Mouse (Mus musculus) liver, embryonic 15.5 days (tissue): ENCODE data around the gene Heatr1. TPM values are rescaled to one million over a fixed set of nuclear protein-coding genes. Genes with fewer than 3 reads are reported as not detected.
"Not testable (repeated sequence)": the region's sequence is repeated elsewhere in the genome, so short reads cannot be mapped to it uniquely, and the experiment has no call there.

Source experiments
- ATAC-seq: fragments of 200-750 bp; cut with Nextera tagmentation; 2 replicates; pipeline ENCODE4 v1.8.0; 2017; ENCODE audit warnings: moderate number of reproducible peaks, mild to moderate bottlenecking, moderate library complexity; ENCODE audit not compliant: insufficient read depth
- H3K27ac ChIP-seq: fragments of 300-500 bp; sonication (generic); replicated peaks from 2 replicates; pipeline ENCODE4 v1.5.1; 2015; ENCODE audit warnings: mild to moderate bottlenecking, inconsistent platforms
- H3K27me3 ChIP-seq: fragments of 300-500 bp; sonication (generic); 2 replicates; pipeline ENCODE4 v1.6.1; 2015; ENCODE audit warnings: mild to moderate bottlenecking, inconsistent platforms
- H3K36me3 ChIP-seq: fragments of 300-500 bp; sonication (generic); replicated peaks from 2 replicates; pipeline ENCODE4 v1.6.1; 2015; ENCODE audit warnings: moderate library complexity, mild to moderate bottlenecking, inconsistent platforms
- H3K4me1 ChIP-seq: fragments of 300-500 bp; sonication (generic); replicated peaks from 2 replicates; pipeline ENCODE4 v1.6.1; 2015; ENCODE audit warnings: inconsistent platforms
- H3K4me2 ChIP-seq: fragments of 300-500 bp; sonication (generic); 2 replicates; pipeline ENCODE4 v1.6.1; 2015; ENCODE audit warnings: moderate library complexity, mild to moderate bottlenecking, inconsistent platforms
- H3K4me3 ChIP-seq: fragments of 300-500 bp; sonication (generic); replicated peaks from 2 replicates; pipeline ENCODE4 v1.5.1; 2015; ENCODE audit warnings: mild to moderate bottlenecking, inconsistent platforms
- H3K9ac ChIP-seq: fragments of 300-500 bp; sonication (generic); 2 replicates; pipeline ENCODE4 v1.6.1; 2015; ENCODE audit warnings: moderate library complexity, mild to moderate bottlenecking, inconsistent platforms
- H3K9me3 ChIP-seq: fragments of 300-500 bp; sonication (generic); replicated peaks from 2 replicates; pipeline ENCODE4 v1.6.1; 2016; ENCODE audit warnings: inconsistent platforms
- WGBS: fragments of 180-500 bp; shearing (Covaris S2); methylation state at CpG from one replicate; pipeline ENCODE4 v1.1.7; 2015; ENCODE audit warnings: mixed read lengths; ENCODE audit not compliant: insufficient replicate concordance; 5-methylcytosine and 5-hydroxymethylcytosine counted together
- polyA plus RNA-seq: library from polyadenylated mRNA; unstranded; fragments of >200 nt; fragmentation: Nextera tagmentation; extraction: Ambion mirVana; gene quantifications from 2 replicates; pipeline ENCODE4 v1.2.1, GENCODE M21; 2015

Heatr1 gene
- polyA plus RNA-seq, 1 experiment from 2014 or later = 9.8 TPM

DNA sequence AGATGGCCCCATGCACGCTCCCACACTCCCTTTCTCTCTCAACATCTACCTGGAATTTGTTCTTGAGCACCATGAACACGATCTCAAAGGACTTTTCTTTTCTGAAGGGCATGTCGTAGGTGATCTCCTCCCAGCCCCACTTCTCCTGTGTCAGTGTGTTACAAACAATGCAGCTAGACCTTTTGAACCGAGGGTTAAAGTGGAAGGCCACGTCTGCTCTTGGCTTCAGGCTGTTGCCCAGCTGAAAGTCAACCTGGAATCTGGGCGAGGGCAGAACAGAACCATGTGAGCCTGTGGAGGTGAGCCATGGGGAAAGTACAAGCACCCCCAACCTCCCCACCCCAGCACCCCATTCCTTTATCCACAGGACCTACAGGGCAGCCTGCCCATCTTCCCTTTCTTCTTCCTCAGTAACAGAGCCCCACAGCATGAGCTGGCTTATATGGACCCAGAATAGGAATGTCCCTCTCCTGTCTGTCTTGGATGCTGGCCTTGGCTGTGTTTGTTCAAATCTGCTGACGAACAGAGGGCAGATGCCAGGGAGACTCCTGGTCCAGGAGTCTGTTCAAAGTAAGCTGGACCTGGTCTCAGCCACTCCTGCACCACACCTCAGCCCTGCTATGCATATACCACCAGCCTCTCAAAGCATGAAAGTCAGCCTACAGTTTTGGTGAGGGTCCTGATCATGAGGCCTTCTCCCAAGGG lies 60.0 kb downstream of the Heatr1 start:
- no peak overlapping the region for H3K9ac ChIP-seq
- H3K4me3 ChIP-seq = no peak overlapping the region
- no peak for ATAC-seq
- no peak overlapping the region for H3K27ac ChIP-seq
- H3K9me3 ChIP-seq = no peaks in the 10 kb centered on the region
- peaks cover 68% of the 10 kb centered on the region for H3K36me3 ChIP-seq
- H3K4me1 ChIP-seq = peaks cover 17% of the 10 kb centered on the region
- no peaks in the 10 kb centered on the region for H3K27me3 ChIP-seq
- 73% methylated on average over 7 of the region's 7 CpGs for WGBS
- H3K4me2 ChIP-seq = no peak overlapping the region

DNA sequence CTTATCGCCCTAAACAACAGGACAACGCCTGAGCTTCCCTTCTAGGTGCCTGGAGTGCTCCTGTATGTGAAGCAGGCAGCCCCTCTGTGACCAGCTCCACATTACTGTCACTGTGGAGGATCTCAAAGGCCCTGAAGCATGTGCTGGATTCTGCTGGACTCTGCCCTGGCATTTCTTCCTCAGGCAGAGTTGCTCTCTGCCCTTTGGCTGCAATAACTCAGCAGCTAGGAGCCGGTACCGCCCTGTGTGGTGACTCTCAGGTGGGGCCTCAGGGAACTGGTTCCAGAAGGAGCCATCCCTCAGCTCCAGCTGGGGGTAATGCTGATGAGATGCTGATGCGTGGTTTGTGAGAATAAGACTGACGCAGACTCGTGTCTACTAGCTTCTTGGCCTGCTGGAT lies 61.9 kb downstream of the Heatr1 start:
- 76% methylated on average over 7 of the region's 7 CpGs for WGBS
- H3K4me2 ChIP-seq = no peak overlapping the region
- H3K36me3 ChIP-seq = peaks cover 57% of the 10 kb centered on the region
- H3K27ac ChIP-seq = no peak overlapping the region
- no peaks in the 10 kb centered on the region for H3K9me3 ChIP-seq
- no peaks in the 10 kb centered on the region for H3K27me3 ChIP-seq
- peaks cover 30% of the 10 kb centered on the region for H3K4me1 ChIP-seq
- no peak overlapping the region for H3K4me3 ChIP-seq
- ATAC-seq = no peak
- no peak overlapping the region for H3K9ac ChIP-seq

DNA sequence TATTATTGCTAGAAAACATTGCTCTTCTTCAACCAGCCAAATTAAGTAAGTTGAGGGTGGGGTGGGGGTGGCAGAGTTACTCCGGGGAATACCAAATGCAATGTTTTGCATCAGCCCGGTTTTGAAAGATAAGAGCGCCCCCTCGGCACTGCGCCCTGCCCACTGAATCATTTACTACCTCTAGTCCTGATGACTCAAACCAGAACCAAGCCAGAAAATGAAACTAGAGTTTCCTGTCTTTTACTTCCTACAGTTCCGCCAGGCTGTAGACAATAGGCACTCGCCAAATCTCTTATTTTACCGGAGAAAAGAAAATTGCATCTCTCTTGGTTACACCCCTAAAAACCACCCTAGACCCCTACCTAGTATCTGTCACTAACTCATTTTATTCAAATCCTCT lies 65.6 kb downstream of the Heatr1 start:
- H3K4me3 ChIP-seq = peak overlapping the region; percentile 88
- ATAC-seq = 0 out of 2 replicates have a peak, but pooled peaks have one; percentile 13
- peak overlapping the region; percentile 83 for H3K27ac ChIP-seq
- H3K9me3 ChIP-seq = no peaks in the 10 kb centered on the region
- H3K36me3 ChIP-seq = peaks cover 24% of the 10 kb centered on the region; the same call in 1 of the 2 replicates
- H3K27me3 ChIP-seq = no peaks in the 10 kb centered on the region
- H3K4me1 ChIP-seq = peaks cover 31% of the 10 kb centered on the region
- 1% methylated on average over 8 of the region's 8 CpGs for WGBS
- H3K9ac ChIP-seq = peak overlapping the region; percentile 86
- H3K4me2 ChIP-seq = peak overlapping the region; percentile 87

DNA sequence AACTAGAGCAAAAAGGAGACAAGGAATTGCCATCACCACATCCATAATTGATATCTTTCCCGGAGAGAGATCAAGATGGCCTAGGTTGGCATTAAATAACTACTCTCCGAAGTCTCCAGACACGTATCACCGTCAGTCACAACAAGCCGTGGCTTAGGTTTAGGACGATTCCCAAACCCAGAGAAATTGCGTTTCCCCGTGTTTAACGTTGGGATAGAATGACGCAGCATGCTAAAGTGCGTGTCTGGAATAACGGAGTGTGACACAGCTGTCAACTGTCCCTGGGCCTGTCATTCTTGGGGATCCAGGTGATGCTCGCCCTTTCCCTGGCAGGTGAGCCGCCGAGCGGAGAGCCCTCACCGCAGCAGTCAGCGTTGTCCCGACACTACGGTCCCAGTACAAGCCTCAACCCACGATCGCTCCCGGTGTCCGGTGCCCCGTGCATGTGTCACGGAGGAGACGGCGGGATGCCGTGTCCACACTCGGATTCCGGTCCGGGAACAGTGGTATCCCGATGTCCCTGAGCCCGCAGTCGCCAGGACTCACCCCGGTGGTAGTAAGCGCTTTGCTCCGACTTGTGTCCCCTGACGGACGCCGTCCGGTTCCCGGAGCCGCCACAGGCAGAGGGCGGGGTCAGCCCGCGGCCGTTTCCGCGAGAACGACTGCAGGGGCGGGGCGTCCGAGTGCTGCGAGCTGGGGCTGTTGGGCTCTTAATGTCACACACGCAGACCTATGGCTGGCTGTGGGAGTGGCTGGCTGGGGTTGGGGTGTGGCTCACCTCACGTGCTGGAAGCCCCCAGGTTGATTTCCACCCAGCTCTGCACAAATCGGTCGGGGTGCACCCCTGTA lies 66.3 kb downstream of the Heatr1 start:
- WGBS = under 1% methylated on average over 59 of the region's 59 CpGs
- H3K4me3 ChIP-seq = peak overlapping the region; percentile 88
- peak; percentile 92 for ATAC-seq

DNA sequence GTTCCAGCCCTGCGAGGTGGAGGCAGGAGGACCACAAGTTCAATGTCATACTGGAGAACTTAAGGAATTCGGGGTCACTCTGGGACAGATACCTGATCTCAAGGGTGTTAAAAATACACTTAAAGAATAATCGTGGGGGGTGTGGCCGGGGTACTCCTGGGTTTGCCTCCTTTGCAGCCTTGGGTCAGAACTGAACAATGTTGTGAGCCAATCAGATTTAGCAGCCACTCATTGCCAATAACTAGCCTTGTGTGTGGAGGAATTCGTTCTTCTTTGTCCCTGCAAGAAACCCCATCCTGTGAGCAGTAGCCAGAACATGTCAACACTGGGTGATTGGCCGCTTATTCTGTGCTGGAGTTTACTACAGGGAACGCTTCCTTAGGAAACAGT lies 66.9 kb downstream of the Heatr1 start:
- peak overlapping the region; percentile 86 for H3K9ac ChIP-seq
- H3K4me2 ChIP-seq = peak overlapping the region; percentile 87
- H3K27me3 ChIP-seq = no peaks in the 10 kb centered on the region
- H3K9me3 ChIP-seq = no peaks in the 10 kb centered on the region
- 0 out of 2 replicates have a peak, but pooled peaks have one; percentile 0 for ATAC-seq
- H3K27ac ChIP-seq = peak overlapping the region; percentile 83; the same call in 1 of the 2 replicates
- H3K4me3 ChIP-seq = peak overlapping the region; percentile 88
- peaks cover 27% of the 10 kb centered on the region for H3K4me1 ChIP-seq
- WGBS = 6% methylated on average over 7 of the region's 7 CpGs
- H3K36me3 ChIP-seq = 0 out of 2 replicates have a peak, but pooled peaks cover 12% of the 10 kb centered on the region

More for the DNA sequence above, 66.3 kb downstream of the Heatr1 start:
- peak overlapping the region; percentile 87 for H3K4me2 ChIP-seq
- H3K36me3 ChIP-seq = 0 out of 2 replicates have a peak, but pooled peaks cover 17% of the 10 kb centered on the region
- peak overlapping the region; percentile 83 for H3K27ac ChIP-seq
- no peaks in the 10 kb centered on the region for H3K9me3 ChIP-seq
- H3K9ac ChIP-seq = peak overlapping the region; percentile 86
- peaks cover 31% of the 10 kb centered on the region for H3K4me1 ChIP-seq
- no peaks in the 10 kb centered on the region for H3K27me3 ChIP-seq

DNA sequence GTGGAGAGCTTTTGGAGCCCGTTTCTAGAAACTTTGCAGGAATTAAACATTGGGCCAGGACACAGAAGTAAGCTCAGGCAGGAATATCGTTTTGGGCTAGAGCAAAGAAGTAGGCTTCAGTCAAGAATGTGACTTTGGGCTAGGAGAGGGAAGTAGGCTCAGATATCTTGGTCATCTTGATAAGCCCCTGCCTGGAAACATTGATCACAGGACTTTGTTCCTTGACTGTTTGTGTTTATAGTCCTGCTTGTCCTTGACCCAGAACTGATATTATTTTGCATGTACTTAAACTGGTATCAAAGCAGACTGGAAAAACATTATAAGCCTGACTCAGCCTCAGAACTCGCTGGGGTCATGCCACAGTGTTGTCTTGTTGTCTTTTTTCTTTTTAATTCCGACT lies 67.8 kb downstream of the Heatr1 start:
- WGBS = 52% methylated on average over 4 of the region's 4 CpGs

DNA sequence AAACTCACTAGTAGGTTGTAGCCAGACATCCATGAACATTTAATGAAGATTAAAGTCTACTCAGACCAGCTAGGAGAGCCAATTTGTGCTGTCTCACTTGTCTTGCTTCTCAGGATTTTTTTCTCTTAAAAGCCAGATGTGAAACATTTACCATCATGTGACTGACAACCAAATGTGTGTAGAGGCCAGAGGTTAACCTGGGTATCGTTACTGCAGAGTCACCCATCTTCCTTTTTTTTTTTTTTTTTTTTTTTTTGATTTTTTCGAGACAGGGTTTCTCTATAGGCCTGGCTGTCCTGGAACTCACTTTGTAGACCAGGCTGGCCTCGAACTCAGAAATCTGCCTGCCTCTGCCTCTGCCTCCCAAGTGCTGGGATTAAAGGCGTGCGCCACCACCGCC lies 69.3 kb downstream of the Heatr1 start:
- H3K27ac ChIP-seq = not testable (repeated sequence)

More for the DNA sequence above, 67.8 kb downstream of the Heatr1 start:
- H3K4me3 ChIP-seq = no peak overlapping the region
- no peak overlapping the region for H3K9ac ChIP-seq
- no peaks in the 10 kb centered on the region for H3K9me3 ChIP-seq
- 0 out of 2 replicates have a peak, but pooled peaks cover 8% of the 10 kb centered on the region for H3K36me3 ChIP-seq
- ATAC-seq = no peak
- H3K4me1 ChIP-seq = peaks cover 24% of the 10 kb centered on the region
- H3K4me2 ChIP-seq = 0 out of 2 replicates have a peak overlapping the region, but pooled peaks have one; percentile 0
- no peak overlapping the region; the same call in 1 of the 2 replicates for H3K27ac ChIP-seq
- no peaks in the 10 kb centered on the region for H3K27me3 ChIP-seq

DNA sequence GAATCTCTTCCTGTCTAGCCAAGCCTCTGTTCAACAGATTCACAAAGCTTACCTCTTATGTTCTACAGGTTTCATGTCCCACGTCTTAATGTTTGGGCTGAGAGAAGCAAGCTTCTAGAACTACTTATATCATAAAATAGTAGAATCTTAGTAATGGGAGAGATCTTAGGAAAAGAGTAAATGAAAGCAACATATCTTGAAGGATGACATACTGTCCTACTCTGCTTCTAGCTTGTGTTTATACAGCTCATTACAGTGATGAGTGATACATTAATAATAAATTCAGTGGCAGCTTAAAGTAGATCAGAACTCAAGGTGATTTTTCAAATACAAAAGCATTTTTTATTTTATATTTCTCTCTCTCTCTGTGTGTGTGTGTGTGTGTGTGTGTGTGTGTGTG lies 70.0 kb downstream of the Heatr1 start, which contains the start of gene Lgals8:
TSS of gene Lgals8 (minus strand) at position 101 of the 400 bp plus-strand sequence.
- WGBS = 77% methylated on average over 1 of the region's 1 CpGs
- no peaks in the 10 kb centered on the region for H3K36me3 ChIP-seq
- H3K27me3 ChIP-seq = no peaks in the 10 kb centered on the region
- H3K27ac ChIP-seq = 0 out of 2 replicates have a peak within 1 kb of the TSS, but pooled peaks have one; percentile 14
- peaks cover 26% of the 10 kb centered on the region for H3K4me1 ChIP-seq
- no peaks in the 10 kb centered on the region for H3K9me3 ChIP-seq
- H3K9ac ChIP-seq = no peak within 1 kb of the TSS
- no peak within 1 kb of the TSS for H3K4me3 ChIP-seq
- ATAC-seq = no peak
- no peak within 1 kb of the TSS for H3K4me2 ChIP-seq

More for the DNA sequence above, 69.3 kb downstream of the Heatr1 start:
- H3K36me3 ChIP-seq, H3K4me3 ChIP-seq, H3K9me3 ChIP-seq, H3K9ac ChIP-seq, H3K4me2 ChIP-seq, ATAC-seq, H3K27me3 ChIP-seq: not testable (repeated sequence)
- H3K4me1 ChIP-seq = peaks cover 24% of the 10 kb centered on the region
- 69% methylated on average over 6 of the region's 6 CpGs for WGBS

DNA sequence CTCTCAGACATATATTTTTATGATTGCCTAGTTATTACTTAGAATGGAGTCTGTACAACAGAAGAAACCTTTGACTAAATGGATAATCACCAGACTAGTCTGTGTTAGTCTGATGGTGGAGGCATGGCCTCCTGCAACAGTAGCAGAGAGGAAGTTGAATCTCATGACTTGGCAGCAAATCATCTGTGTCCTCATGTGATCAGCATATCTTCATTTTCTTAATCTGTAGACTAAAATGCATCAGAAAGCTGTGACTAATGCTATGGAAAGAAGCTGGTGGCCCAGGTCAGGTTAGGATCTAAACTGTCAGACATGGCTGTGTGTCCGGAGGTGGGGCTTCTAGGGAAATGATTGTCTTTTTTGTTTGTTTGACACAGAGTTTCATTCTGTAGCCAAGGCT lies 73.7 kb downstream of the Heatr1 start:
- no peak overlapping the region for H3K27ac ChIP-seq
- no peaks in the 10 kb centered on the region for H3K36me3 ChIP-seq
- H3K9ac ChIP-seq = no peak overlapping the region
- H3K27me3 ChIP-seq = no peaks in the 10 kb centered on the region
- no peak for ATAC-seq
- H3K4me2 ChIP-seq = no peak overlapping the region
- no peak overlapping the region for H3K4me3 ChIP-seq
- no peaks in the 10 kb centered on the region for H3K9me3 ChIP-seq
- H3K4me1 ChIP-seq = peaks cover 5% of the 10 kb centered on the region; the same call in 1 of the 2 replicates
- 51% methylated on average over 1 of the region's 1 CpGs for WGBS

DNA sequence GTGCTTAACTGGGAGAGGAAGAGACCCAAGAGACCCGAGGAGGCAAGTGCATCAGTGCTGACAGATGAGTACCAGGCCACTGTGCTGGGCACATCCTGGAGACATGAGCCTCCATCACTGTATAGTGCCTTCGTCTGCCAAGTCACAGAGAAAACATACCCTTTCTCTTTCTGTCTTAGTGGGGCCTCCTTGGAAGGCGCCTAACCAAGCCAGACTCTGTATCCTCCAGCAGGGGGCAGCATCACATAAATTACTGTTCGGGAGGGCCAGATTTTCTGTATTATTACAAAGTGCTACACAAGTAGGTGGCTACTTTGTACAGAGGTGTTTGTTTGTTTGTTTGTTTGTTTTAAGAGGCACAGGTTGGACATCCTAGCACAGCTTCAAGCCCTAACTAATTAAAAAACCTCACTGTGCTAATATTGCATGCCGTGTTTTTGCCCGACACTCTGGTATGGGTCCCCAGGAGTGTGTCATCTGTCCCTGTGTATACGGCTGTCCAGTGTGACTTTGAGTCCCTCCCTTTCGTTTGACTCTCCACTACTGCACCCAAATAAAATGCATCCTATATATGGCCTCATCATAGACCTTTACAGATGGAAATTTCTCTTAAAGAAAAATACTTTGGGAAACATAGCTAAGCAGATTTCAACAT lies 79.0 kb downstream of the Heatr1 start:
- WGBS = 32% methylated on average over 8 of the region's 8 CpGs
- ATAC-seq = no peak
- Histone ChIP-seq H3K4me3 (no peak overlapping the region), H3K36me3 (no peaks in the 10 kb centered on the region), H3K4me1 (0 out of 2 replicates have a peak, but pooled peaks cover 5% of the 10 kb centered on the region), H3K27ac (no peak overlapping the region), H3K4me2 (no peak overlapping the region), H3K27me3 (no peaks in the 10 kb centered on the region), H3K9ac (no peak overlapping the region), H3K9me3 (no peaks in the 10 kb centered on the region)
